Mouse (Mus musculus) brain, embryonic 18.5 days (tissue): Measurements from ENCODE around the gene Casr.

Experiments used
- DNase-seq: peaks from one replicate; pipeline ENCODE4 v3.0.0-alpha.2; 2012; ENCODE audit warnings: low read depth, low spot score

Casr gene

DNA sequence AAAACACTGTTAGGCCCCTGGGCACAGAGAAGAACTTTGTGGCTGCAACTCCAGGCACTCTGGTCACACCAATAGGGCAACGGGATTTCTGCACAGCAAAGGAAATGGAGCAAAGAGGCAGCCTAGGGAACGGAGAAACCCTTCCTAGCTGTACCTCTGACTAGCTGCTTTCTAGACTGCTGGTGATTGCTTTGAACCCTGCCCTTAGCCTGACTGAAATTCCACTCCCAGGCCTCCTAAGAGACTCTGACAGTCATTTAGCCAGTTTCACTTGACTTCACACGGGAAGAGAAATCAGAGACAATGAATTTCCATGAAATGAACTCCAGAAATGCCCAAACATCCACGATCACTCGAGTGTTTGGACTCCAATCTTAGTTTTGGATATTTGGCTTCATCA, 38.8 kb downstream of the Casr start:
- DNase-seq: no peak

DNA sequence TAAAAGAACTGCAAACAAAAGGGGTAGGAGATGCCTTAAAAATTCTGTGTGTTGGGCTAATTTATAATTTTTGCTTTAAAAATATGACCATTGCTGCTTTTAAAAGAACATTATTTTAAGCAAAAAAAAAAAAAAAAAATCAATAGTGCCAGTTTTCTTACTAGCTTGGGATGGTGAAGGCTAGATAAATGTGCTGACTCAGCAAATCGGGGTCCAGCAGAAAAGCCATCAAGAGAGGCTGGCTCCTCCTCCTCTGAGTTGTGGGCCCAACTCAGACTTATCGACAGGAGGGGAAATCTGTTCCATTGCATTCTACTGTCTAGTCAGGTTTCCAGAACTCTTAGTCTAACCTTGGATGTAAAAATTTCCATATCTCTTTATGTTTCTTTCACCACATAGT, 45.6 kb downstream of the Casr start:
- DNase-seq: no peak

DNA sequence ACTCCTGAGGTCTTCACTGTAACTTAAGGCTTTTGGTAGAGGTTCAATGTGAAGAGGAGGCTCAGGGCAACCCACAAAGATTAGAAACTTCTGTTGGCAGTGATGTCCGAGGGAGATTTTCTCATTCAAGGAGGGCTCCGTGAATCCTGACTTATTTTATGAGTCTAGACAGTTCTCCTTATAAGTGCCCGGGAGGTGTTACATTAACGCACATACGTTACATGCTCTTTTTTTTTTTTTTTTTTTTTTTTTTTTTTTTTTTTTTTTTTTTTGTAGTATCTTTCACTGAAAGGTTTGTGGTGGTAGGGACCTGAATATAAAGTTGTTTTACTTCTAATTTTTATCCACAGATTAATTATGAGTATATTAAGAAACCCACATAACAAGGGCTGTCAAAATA, 54.6 kb downstream of the Casr start:
- no peak for DNase-seq

DNA sequence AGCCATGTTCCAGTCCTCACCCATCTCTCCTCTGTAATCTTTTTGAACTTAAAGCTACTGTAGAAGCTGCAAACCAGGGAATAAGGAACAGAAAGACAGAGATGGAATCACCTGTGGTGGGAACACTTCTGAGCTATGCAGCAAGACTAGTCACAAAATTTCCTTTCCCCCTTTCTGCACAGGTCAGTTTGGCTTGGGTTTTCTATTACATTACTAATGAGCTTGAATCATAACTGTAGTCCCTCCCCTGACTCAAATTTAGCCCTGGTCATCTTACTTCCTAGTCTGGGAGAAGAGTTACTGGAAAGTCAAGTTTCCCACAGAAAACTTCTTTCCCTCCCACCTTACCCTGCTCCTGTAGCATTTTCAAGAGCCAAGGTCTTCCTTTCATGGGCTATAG, 55.1 kb downstream of the Casr start:
- DNase-seq: no peak

DNA sequence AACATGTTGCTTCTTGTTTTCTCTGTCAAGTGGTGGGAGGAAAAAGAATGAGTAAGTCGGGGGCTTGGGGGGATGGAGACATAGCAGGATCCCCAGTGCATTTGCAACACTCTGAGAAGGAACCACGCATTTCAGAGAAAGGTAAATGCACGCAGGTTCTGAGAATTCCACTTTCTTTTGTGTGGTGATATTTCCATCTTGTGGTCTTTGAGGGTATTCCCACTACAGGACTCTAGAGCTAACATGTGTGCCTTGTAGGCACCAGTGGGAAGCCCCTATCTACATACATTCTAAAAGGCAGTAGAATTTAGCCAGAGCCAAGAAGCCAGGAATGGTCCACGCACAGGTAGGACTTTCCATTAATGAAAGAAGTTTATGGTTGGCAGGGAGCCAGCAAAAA, 56.0 kb downstream of the Casr start:
- DNase-seq: no peak

DNA sequence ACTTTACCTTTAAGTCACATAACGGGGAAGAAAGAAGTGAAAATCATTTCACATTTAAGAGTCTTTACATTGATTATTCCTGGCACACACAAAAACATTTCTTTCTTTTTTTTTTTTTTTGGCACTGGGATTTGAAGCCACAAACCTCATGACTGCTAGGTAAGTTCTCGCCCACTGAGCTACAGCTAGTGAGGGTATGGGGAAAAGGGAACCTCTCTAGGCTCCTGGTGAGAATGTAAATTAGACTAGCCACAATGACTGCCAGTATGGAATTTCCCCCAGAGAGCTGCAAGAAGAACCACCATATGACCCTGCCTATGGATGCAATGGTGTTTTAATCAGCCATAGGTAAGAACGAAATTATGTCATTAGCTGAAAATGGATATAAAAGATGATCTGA, 56.8 kb downstream of the Casr start:
- no peak for DNase-seq

DNA sequence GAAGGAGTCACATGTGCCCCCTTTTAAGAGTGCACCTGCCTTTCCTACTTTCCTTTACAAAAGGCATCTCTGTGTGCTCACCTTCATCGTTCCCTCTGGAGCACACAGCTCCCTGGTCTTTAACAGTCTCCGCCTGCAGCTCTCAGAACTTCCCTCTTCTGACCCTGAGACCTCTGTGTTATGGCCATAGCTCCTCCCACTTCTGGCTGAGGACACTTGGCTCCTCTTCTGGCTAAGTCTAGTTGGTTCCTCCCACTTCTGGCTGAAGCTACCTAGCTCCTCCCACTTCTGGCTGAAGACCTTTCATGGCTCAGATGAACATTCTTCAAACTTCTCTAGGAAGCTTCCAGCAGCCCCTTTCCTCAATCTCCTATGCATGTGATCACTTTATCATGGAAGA, 59.7 kb downstream of the Casr start:
- no peak for DNase-seq

DNA sequence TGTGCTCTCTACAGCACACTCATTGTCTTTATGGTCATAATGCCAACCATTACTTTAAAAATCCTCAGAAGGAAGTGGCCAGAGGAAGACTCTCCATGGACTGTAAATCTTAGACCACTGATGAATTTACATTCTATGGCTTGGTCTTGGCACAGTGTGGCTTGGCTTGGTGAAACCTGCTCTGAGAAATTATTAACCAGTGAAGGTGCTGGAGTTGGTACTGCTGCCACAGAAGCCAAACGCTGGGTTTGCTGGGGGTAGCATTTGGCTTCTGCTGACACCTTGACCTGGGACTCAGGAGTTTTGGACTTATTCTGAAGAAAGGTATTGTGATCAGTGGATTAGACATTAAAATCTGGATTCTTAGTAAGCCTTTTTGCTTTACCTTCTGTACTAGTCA, 69.5 kb downstream of the Casr start:
- DNase-seq: no peak

DNA sequence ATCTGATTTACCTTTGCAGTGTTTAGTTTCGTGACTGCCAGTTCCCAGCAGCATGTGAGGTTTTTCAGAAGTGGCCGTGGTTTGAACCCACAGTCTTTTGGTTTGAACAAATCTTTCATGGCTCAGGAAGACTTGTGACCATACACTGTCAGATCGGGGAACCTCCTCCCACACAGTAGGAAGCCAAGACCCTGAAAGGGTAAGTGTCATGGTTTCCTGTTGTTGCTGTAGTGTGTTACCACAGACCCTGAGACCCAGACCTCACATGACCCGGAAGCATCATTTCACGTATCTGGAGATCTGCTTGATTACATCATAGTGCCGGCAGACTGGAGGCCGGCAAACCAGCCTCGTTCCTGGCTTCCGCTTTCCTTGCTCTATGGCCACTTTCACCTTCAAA, 85.1 kb downstream of the Casr start:
- no peak for DNase-seq

DNA sequence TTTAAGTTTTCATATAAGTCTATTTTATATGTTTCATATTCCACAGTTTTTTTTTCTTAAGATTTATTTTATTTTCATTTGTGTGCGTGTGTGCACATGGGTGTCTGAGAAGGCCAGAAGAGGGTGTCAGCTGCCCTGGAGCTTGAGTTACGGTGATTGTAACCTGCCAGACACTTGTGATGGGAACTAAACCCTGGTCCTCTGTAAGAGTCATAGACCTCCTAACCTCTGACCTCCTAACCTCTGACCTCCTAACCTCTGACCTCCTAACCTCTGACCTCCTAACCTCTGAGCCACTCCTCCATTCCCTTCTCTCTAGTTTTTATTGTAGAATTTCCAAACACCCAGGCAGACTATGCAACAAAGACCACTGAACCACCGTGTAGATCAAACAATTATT, 86.4 kb downstream of the Casr start:
- no peak for DNase-seq

DNA sequence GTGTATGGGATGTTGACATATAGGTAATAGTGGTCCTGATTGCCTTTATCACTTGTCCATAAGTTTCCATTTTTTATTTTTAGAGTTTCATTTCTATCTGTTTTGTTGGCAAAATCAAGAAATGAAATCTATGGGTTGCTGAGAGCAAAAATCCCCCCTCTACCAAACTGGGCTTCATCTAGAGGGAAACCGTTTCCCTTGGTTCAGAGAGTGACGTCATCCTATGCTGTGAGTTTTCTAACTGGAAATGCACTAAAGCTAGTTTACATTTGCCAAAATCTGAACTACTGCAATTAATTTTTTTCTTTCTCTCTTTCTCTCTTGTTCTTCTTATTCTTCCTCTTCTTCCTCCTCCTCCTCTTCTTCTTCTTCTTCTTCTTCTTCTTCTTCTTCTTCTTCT, 87.1 kb downstream of the Casr start:
- DNase-seq: no peak

DNA sequence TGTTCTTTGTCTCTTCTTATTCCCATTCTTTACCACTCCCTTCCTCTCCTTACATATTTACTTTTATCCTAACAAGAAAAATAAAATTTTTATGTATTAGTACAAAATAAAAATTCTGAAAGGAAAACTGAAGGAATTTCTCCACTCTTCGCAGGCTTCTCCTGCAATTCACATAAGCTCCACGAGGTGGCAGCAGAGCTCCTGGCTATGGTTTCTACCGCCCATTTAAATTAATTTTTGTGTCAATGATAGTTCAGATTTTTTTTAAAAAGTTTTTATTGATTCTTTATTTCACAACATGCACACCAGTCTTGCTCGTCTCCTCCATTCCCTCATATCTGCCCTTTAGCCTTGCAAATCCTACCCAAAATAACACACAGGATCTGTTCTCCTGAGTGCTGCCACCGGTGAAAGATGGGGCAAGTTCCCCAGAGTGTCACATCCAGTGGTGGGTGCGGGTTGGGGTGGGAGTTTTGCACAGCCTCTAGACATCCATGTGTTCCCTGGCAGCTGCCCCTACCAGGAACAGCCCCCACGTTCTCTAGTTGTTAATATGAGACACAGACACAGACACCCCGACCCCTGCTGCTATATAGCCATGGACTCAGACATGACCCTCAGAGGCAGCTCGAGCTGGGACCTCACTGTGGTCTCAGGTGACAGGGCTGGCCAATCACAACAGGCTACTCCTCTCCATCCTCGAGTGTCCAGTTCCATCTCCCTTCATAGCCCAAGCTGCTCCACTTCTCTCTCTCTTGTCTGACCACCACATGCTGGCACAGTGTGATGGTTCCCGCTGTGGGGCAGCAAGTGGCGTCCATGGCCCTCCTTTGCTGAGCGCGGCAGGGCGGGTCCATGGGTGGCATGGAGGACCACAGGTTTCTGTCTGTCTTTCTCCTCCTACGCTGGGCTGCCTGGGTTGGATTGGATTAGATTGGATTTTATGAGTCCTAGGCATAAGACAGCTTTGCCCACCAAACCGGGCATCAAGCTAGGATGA, 88.4 kb downstream of the Casr start:
- no peak for DNase-seq

DNA sequence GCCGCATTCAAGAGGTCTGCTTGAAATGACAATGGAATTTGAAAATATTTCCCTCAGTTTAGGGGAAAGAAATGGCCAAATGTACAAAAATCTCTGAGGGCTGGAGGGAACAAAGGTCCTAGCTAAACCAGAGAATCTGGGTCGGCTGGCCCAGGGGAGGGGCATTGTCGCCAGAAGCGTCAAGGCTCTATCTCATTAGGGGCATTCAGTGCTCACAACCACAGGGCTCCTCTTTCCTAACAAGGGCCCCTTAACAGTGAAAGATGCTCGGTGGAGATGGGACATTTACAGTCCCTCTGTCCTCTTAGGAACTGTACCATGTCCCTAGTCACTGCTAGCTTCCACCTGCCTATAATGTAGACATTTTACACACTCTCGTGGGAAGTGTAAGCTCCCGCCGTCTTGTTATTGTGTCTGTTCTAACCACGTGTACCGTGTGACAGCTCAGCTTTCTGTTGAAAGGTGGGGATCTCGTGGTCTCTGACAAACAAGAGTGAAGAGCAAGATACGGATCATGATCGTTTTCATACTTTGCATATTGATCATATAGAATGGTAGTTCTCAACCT, 90.8 kb downstream of the Casr start:
- DNase-seq: no peak

DNA sequence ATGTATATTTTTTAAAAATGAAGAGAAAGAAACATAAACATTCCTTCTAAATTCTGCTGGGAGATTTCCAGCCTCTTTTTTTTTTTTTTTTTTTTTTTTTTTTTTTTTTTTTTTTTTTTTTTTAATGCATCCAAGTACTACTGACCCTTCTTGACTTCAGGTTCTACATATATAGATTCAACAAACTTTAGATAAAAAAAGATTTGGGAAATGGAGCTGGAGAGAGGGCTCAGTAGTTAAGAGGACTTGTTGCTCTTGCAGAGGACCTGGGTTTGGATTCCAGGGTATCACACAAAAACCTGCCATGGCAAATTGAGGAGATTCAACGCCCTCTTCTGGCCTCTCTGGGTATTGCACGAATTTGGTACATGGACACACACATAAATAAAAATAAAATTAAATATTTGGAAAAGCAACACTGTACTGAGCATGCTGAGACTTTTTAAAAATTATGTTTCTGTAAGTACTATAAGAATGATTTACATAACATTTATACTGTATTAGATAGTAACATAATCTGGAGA, 91.9 kb downstream of the Casr start:
- DNase-seq: no peak

DNA sequence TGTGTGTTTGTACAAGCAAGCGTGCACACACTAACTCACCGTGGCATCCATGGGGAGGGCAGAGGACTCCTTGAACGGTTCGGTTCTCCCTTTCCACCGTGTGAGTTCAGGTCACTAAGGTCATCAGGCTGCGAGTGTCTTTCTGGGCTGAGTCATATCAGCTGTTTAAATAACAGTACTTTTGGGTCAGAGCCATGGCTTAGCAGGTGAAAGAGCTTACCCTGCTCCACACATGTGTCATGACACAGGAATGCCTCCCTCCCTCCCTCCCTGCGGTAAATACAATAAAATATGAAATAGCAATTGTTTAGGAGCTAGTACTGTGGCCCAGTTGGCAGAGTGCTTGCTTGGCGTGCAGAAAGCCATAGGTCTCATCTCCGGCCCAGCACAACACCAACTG, 92.6 kb downstream of the Casr start:
- no peak for DNase-seq

DNA sequence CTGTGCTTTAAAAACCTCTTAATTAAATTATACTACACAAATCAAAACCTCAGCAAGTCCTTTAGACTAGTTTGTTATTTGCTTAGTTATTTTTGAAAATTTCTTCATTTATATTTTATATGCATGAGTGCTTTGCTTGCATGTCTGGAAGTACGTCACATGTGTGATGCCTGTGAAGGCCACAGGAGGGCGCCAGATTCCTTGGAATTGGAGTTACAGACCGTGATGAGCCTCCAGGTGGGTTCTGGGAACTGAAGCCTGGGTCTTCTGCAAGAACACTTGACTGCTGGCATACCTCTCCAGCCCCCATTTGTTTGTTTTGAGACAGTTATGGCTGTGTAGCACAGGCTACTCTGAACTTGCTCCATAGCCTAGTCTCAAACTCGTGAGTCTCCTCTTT, 93.1 kb downstream of the Casr start:
- DNase-seq: no peak

DNA sequence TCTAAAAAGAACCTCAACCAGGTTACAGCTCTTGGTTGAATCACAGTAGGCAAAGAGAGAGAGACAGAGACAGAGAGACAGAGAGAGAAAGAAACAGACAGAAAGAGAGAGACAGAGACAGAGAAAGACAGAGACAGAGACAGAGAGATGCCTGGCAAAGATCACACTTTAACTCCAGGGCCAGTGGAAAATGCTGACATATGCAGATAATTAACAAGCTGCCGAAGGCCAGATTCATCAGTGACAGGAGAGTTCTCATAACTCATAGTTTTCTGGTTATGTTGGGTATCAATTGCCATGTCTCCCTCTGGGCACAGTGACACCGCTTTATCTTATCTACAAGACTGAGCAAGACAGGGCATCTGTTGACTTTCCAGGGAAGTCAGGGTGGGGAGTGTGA, 94.0 kb downstream of the Casr start:
- DNase-seq: no peak

DNA sequence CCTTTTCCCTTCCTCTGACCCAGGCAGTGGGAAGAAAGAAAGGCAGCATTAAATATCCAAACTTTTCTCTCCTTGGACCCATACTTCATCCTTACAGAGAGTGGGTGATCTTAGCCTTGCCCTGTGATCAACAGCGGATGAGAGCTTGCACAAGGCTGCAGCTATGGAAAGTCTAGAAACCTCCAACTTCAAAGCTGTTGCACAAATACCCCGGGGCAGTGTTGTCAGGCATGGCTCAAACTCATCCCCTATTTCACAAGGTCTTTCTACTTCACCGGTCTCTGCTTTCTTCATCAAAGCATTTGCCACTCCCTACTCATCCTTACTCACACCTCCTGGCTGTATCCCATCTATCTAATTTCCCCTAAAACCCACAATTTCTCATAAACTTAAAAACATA, 96.5 kb downstream of the Casr start:
- DNase-seq: no peak

DNA sequence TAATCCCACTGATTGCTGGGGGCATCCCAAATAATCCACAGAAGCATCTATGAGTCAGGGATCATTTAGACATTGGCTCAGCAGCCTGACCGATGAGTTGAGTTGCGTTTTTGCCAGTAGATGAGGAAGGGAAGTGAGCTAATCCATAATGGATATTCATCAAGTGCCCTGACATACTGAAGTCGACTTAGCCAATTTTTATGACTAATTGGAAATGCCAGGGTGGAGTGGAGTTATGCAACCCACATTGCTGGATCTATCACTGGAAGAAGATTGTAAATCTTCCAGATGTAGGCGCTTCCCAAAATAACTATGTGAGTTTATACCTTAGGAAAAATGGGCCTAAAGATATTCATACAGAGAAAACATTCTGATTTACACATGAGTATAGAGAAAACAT, 97.9 kb downstream of the Casr start:
- no peak for DNase-seq

DNA sequence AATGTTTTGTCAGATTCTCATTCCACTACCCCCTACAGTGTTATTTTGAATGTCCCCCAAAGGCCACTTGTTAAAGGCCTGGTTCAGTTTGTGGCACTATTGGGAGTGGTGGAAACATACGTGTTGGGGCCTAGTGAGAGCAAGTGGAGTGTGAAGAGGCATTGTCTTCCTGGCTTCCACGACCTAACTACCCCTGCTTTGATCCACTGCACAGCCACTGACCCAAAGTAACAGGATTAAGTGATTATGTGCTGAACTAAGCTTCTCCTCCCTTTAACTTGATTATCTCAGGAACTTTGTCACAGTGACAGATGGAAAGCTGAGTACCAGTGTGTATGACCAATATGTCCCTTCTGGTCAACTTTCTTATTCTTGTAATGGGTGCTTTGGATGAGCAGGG, 101.5 kb downstream of the Casr start:
- DNase-seq: no peak

DNA sequence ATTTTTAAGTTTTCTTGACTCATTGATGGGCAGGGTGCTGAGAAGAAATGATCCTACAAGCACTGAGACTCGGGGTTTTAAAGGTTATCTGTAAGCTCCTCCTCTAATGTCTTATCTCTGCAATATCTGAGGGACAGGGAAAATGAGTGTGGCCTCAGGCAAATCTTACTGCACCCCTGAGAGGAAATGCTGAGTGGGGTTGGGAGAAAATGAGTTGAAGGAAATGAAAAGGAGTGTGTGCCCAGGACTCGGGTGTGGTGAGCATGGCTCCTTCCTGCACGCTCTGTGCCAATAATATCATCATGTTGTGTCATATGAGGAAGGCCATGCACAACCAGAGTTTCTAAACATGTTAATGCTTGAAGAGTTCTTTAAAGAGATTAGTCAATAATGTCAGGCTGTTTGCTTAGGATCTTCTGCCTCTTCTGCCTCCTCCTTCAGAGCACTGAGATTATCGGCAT, 106.6 kb downstream of the Casr start, which contains the start of gene Stfa3:
Stfa3 (minus strand) TSS at position 51 of the 461 bp plus-strand sequence.
- no peak for DNase-seq
